Mouse (Mus musculus) forelimb bud, embryonic 11.5 days (tissue): ENCODE measurements around the gene Usp48.

Source experiments
- DNase-seq: peaks from one replicate; pipeline ENCODE4 v3.0.0-alpha.2; 2012; ENCODE audit warnings: low read depth, low spot score

Gene Usp48

DNA sequence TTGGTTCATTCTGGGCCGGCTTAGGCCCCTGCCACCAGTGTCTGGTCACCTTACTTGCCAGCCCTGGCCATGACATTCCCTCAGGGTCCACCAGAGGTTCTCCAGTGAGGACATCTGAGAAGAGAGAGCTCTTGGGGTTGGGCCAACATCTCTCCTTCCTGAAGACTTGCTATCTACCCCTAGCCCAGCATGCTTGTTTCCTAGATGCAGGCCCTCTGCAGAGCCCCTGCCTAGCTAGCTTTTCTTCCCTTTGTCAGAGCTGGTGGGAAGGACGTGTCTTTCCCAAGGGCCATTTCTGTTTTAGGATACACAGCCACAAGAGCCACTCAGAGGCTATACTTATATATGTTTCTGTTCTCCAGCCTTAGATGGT, 67.5 kb downstream of the Usp48 start:
- no peak for DNase-seq

DNA sequence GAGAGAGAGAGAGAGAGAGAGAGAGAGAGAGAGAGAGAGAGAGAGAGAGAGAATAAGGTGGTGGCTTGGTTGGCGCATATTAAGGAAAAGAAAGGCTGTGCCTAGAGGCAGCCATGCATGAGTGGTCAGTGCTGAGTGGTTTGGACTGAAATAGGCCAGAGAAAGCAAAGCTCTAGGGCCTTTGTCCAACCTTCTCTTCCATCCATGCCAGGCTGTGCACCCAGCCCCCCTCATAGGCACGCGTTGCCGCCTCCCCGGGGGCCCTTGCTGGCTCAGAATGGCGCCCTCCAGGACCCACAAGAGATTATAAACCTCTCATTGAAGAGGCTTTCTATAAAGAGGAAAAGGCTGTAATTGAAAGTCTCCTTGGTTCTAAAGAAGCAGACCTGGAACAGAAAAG, 68.0 kb downstream of the Usp48 start:
- DNase-seq, result no peak

DNA sequence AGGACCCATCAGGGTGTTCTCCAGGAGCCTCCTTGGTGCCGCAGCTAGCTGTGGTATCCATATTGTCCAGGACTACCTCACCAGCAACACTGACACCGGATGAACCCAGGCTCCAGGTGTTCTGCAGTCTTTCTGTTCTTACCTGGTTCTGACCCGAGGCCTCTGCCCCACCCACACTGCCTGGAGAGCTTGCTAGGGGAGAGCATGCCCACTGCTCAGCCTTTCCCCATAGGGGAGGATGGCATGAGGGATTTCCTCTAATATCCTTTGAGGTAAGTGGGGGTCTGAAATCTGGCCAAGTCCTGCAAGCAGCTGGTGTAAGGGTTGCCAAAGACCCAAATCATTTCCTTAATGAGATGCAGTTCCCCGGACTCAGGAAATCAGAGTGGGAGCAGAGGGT, 69.9 kb downstream of the Usp48 start:
- no peak for DNase-seq

DNA sequence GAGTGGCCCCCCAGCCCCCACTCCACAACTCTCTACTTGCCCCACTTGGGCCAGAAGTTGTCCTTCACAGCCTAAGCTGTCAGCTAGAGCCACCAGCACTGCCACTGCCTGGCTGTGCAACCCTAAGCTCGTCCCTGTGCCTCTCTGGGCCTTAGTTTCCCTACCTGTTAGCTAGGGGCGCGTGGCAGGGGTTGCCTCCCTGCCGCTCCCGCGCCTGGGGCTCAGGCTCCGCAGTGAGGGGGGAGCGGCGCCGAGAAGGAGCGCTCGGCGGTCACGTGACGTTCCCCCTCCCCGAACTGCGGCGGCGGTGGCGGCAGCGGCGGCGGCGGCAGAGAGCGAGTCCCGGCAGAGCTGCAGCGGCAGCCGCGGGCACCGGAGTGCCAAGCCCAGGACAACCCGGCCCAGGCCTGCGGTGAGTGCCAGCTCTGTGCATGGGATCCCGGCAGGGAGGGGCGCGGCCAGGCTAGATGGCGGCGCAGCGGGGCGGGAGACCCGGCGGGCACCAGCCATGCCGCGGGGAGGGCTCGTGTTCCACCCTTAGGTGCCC, 71.0 kb downstream of the Usp48 start, which contains the start of gene Rap1gap:
TSS of gene Rap1gap (plus strand) at position 294 of the 547 bp plus-strand sequence.
- DNase-seq, result no peak

DNA sequence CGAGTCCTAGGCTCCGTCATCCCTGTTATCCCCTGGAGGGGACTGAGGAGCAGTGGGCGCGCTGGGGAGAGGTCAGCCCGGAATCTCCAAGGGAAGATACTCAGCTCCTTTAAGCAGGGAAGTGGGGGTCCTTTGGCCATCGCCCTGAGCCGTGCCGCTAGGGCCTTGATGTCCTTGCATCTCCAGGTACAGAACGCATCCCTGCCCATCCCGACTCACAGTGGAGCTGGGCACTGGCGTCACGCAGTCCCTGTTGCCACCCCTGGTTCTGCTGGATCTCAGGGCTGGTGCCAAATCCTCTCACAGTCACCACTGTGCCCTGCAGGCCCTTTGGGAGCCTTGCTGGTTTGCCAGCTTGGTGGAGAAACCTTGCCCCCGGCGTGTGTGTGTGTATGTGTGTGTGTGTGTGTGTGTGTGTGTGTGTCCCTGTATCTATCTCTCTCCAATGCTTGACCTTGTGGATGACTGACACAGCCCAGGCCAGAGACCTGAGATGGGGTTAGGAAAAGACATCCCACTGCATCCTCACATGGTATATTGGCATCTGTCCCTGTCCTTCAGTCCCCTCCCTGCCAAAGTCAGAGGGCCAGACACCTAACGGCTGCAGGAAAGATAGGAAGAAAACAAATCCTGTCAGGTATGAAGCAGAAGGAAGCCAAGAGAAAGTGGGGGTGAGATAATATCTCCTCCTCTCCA, 71.6 kb downstream of the Usp48 start:
- no peak for DNase-seq

DNA sequence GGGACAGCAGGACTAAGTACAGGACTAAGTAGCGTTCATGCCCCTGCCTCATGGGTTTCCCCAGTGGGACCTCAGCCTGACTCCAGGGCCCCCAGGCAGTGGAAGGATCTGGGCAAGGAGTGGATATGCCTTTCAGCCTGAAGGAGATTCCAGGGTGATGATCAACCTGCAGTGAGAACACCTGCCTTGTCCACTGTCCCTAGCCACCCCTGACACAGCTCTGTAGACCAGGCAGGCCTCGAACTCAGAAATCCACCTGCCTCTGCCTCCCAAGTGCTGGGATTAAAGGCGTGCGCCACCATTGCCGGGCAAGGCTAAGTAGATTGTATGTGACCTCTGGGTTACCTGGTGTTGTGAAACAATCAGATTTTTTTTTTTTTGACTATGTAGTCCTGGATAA, 72.2 kb downstream of the Usp48 start:
- no peak for DNase-seq

DNA sequence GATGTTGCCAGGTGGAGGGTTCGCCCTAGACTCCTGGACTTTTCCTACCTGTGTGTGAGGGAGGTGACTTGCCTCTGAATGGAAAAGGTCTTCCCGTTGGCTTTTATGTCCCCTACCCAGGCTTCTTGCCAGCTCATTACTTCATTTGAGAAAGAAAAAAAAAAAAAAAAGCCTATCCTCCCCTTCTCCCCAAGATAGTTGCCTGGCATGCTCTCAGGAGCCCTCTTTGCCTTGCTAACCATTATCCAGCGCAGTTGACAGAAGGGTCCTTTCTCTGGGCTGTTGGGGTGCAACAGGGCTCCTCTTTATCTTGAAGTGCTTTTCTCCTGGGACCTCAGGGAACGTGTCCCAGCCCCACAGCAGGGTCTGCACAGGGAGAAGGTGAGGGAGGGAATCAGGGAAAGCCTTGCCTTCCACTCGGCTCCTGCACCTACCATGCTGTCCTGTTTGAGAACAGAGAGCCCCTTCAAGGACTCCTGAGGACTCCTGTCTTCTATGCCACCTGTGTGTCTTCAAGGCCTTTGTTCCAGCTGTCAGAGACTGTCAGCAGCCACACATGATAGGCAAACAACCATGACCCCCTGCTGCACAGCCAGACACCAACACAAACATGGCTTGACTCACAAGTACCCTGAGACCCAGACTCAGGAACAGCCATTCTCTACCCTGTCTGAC, 72.9 kb downstream of the Usp48 start:
- no peak for DNase-seq

DNA sequence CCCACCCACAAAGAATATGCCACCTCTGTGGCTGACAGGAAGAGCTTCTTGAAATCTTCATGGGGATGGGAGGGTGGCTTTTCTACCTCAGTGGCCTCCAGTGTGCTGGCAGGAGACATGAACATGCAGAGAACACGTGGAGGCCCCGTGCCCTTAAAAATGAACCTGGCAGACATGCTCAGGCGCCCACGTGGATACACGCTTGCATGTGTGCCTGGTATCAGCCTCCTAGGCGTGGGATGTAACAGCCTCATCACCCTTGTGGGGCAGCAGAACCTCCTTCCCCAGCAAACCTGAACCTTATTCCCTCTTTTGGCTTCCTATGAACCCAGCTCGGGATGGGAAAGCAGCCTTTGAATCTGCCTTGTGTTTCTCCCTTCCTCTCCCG, 73.4 kb downstream of the Usp48 start:
- DNase-seq, result no peak

DNA sequence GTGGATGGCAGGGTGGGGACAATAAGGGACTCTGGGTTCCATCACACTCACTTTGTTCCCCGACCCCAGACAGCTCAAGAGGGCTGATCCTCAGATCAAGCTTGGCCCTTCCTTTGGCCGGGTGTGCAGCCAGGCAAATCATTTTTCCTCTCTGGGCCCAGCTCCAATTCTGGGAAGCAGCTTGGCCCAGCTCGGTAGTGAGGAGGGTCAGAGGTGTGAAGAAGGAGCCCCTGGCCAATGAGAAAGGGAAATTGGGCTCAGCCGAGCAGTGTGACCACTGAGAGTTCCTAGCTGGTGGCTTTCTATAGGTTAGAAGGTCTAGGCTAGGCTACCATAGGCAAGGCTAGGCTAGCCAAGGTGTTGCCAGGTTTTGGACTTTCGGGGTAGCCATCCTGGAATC, 74.2 kb downstream of the Usp48 start:
- DNase-seq, result no peak

DNA sequence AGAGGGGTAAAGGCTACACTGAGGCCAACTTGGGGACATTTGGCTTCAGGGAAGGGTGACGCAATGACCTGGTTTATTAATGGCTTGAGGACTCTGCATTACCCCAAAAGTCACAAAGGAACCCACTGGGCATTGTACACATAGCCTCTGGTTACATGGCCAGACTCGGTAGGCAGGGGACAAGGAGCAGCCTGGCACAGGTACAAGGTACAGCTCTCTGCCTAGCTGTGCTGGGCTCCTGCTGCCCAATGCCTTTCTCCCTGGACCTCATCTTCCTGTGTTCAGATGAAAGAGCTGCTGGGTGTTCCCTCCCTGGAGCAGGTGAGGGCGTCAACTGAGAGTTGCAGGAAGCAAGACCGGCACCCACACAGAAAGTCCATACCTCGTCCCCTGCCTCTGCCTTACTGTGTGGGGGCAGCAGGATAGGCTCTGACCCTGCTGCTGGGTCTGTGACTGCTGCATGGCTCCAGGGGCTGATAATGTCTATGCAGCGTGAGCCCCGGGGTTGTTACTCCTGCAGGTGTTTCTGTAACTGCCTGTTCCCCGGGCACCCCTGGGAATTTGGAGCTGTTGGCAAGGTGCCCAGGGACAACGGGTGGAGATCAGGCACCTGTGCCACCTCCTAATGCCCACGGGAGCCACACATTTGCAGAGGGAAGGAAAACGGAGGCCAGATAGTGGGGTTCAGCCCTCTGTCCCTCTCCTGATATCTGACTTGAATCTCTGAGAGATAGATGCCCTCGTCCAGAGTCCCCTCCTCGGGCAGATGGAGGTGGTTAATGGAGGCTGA, 78.4 kb downstream of the Usp48 start:
- DNase-seq, result no peak

DNA sequence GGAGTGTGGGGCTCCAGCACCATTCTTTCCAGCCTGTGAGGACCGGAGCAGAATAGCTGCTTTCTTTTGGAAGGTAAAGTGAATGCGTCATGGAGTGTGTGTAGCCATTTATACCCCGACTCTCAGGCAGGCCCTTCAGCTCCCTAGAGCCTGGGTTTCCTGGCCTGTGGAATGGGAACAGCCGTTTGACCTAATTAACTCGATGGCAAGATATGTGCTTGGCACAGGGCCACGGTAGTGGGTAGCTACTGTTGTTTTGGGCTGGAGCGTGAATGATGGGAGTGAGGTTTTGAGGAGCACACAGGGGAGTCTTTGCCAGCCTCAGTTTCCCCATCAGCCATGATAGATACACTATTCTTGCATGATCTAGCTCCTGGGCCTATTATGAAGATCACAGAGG, 82.0 kb downstream of the Usp48 start:
- no peak for DNase-seq

DNA sequence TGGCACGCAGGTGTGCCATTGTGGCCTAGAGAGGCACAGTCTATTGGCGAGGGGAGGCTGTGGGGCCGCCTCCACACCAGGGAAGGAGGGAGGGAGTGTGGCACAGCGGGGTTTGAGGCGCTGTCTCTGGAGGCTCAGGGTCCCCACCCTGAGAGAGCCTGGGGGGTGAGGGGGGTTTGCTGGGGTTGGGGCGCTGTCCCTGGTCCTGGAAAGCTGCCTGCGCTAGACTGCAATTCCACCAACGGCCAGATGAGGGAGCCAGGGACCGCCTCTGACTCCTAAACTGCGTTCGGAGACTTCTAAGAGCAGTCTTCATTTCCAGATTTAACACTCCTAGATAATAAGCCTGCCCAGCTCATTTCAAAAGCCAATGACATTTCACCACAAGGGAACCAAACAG, 82.5 kb downstream of the Usp48 start:
- peak; percentile 74 for DNase-seq

DNA sequence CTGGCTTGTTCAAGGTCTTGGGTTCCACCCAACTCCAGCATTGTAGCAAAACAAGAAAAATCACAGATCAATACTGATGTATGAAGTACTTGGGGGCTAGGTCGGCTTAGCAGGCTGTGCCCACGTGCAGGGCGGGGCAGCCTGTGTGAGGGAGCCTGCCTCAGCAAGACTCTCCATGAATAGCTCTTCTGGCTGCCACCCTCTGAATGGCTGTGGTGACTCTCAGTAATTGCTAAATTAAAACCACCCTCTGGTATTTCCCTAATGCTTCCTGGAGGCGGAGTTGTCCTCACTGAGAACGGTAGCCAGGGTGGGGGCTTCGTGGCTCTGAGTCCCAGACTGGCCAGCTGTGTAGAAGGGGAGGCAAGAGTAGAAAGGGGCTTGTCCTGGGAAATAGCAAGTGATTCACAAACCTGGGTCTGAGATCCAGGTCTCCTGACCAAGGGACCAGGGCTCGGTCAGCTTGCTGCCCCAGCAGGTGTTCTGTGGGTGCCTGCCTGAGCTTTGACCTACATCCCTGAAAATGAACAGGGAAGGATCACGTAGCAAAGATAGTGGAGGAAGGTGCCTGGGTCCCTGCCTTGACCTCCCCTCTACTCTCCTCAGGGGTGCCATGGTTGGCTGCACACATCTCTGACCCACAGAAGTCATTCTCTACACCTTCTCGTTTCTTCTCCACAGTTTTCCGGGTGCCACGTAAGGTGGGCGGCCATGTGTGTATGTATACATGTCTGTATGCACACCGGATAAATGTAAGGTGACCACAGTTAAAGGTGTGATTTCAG, 83.3 kb downstream of the Usp48 start:
- DNase-seq, result no peak

DNA sequence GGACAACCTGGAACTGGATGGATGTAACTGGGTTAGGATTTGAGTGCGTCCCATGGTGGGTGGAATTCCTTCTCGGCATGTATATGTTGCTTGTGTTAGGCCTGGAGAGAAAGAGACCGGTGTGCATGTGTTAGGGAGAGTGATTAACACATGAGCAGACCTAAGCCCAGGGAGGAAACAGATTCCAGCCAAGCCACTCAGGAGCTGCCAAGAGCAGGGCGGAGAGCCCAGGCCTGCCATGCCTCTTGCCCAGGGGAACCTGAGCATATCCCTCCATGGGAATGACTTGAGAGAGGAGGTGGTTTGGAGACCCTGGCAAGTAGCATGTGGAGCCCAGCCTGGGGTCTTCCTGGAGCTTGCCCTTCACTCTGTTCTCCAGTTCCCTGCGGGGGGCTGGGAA, 84.4 kb downstream of the Usp48 start:
- DNase-seq, result no peak

DNA sequence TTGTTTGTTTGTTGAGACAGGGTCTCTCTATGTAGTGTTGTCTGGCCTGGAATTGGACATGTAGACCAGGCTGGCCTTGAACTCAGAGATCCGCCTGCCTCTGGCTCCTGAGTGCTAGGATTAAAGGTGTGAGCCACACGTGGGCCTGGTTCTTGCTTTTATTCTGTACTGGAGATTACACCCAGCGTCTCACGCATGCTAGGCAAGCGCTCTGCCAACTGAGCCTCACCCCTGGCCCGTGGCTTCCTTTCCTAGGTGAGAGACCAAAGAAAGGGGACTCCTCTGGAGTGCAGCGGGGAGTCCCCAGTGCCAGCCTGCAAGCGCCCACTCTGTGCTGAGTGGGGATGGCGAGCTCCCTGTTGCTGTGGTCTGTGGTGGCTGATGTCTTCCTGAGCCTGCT, 85.0 kb downstream of the Usp48 start:
- DNase-seq, result no peak

DNA sequence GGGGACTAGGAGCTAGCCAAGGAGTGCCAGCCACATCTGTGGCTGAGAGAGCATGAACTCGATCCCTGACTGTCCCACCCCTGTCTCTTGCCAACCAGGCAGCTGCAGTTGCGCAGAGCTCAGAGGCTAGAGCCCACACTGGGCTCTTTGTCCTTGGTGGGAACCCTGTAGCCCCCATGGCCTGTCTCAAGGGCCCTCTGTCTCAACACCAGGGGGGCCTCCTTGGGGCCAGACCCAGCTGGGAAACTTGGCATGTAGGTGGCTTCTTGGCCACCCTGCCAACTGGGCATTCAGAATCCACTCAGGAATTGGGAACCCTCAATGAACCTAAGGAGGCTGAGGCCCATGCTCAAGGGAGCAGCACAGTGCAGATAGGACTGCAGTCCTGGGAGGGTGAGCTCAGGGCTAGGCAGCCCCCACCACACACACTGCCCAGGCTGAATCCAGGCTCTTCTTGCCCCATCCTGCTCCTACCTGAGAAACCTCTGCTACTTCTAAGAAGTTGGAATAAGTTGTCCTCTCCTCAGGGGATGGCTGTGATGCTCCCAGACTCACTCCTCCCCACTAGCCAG, 86.5 kb downstream of the Usp48 start:
- no peak for DNase-seq

DNA sequence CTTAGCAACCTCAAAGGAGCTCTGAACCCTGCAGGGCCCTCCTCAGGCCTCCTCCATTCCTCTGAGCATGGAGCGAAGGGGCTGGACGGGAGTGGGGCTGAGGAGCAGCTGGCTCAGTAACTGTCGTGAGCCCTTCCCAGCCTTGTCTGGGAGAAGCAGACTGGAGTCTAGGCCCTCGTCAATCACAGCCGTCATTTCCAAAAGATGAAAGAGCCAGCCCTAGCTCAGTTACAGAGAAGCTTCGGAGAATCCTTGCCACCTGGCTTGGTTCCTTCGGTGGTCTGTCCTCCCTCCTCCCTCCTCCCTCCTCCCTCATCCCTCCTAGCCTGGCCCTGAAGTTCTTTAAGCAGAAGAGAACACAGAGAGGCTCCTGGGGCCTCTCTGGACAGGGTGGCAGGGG, 87.2 kb downstream of the Usp48 start:
- no peak for DNase-seq

DNA sequence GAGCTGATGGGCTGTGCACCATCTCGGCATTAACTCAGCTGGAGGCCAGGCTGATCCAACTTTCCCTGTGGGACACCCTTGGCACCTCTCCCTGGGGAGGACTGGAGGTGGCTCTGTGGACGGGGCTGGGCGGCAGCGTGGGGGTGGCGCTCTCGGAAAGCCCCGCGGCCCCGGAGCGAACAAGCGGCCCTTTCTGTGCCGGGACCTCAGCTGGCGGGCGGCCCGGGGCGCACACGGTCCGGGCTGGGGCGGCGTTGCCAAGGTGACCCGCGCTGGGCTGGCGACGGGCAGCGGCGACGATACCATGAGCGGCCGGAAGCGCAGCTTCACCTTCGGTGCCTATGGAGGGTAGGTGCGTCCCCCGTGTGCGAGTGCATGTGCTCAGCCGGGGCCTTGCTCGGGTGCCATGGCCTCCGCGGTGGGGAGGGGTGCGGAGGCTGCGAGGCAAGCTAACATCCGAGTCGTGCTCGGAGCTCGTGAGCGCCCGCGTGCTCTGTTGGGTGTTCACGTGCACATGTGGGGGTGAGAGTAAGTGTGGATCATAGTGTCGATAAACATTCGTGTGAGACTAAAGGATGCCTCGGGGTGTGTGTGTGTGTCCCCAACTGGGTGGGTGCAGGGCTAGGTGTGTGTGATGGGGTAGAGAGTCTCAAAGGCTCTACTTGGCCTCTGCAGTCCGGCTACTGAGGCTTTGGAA, 88.0 kb downstream of the Usp48 start:
- no peak for DNase-seq

DNA sequence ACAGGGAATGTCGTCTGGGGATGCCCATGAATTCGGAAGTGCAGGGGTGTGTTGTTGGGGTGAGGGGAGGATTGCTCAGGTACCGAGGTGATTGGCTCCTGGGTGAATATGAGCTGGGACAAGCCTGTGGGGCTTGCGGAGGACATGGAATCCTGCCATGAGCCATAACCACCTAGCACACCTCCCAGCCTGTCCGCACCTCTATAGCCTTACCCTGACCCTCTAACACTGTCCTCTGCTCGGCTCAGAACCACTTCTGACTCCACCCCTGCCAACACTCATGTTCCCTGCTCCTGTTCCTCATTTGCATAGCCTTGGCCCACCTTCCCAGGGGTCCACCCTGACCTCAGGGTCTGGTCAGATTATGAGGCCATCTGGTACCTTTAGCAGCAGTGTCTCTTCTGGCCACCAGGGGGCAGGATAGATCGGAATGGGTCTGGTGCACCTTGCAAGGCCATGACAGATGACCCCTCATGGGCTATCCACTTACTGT, 89.5 kb downstream of the Usp48 start:
- DNase-seq, result peak; percentile 36

DNA sequence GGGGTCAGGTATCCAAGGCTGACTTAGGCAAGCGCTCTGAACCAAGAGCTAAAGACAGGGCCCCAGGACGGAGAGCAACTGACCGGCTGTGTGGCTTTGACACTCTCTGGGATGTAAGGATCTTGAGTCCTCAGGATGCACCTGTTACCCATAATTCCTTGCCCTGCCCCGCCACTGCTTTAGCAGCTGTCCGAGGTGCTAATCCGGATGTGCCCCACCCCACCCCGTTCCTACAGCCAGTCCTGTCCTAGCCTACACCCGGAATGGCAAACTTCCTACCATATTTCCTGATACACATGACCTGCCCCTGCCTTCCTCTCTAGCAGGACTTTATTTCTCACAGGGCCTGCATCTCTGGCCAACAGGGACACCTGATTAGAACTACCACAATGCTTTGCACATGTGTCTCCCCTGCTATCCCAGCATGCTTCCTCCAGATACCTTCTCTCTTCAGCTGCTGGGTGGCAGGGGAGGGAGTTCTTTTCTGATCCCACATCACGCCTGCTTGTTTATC, 91.3 kb downstream of the Usp48 start:
- no peak for DNase-seq
